ENCODE assay signal across 8 mouse cellular contexts in the genomic region with DNA sequence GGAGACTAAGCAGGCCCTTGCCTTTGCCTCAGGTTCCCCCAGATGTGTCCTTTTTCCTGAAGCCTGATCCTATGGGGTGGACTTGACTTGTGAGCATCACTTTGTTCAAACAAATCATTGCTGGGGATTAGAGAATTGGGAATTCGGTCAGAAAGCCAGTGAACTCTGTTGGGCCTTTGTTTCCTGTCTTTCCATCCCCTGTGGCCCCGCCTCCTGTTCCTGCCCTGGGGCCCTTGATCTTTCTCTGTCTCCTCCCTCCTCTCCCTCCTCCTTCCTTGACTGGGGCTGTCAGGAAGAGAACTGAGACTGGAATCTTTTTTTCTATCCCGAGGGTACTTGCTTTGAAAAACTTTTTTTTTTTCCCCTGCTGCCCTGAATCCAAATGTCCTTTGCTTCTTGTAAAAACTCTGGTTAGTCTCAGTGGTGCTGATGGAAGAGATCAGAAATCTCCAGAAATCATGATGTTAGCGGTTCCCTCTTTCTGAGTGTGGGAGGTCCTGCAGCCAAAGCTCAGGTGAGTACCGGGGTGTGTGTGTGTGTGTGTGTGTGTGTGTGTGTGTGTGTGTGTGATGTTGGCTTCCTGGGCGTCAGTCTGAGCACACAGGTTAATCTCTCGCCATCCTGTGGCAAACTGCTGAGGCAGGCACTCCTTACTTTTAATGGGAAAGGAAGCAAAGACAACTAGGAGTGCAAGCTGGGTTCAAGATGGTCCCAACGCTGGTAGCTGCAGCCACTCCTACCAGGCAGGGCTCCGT.
A peak's percentile ranks its signal among the peaks of the same experiment; 100 is the strongest.
DNase-seq lines count a peak whose midpoint lies in the region; ATAC-seq lines count a peak whose summit lies in the region.

No protein-coding gene starts in this region.

- peaks cover 63% of the 10 kb centered on the region for H3K4me1 ChIP-seq in hindbrain, embryonic 10.5 days (replicated peaks)
- peaks cover 19% of the 10 kb centered on the region for H3K4me1 ChIP-seq in limb, embryonic 13.5 days

- peak; percentile 29 for DNase-seq in 3134 (ENCODE audit: extremely low read depth, insufficient read length, low spot score)
- DNase-seq in adrenal gland, adult 8-10 months = peak; percentile 28
- peak; percentile 72 for DNase-seq in hindbrain, embryonic 10.5 days (ENCODE audit: low spot score)
- no peak for DNase-seq in frontal cortex, adult 2 months (ENCODE audit: extremely low spot score in 1 of 2, low spot score in 1 of 2)
- no peak for DNase-seq in T-cell, adult 2 months (ENCODE audit: low spot score)
- no peak for DNase-seq in testis, postnatal 10 days (ENCODE audit: low spot score)
- no peak for DNase-seq in right cerebral cortex, postnatal 36 days (ENCODE audit: low spot score in 2 of 2)

- peak overlapping the region; percentile 87 for H3K27ac ChIP-seq in hindbrain, embryonic 10.5 days
- H3K27ac ChIP-seq in limb, embryonic 13.5 days = no peak overlapping the region; the same call in 1 of the 2 replicates

- WGBS in hindbrain, embryonic 10.5 days = 13% methylated on average over 9 of the region's 9 CpGs
- WGBS in limb, embryonic 13.5 days = 17% methylated on average over 9 of the region's 9 CpGs

- H3K9me3 ChIP-seq in hindbrain, embryonic 10.5 days = no peaks in the 10 kb centered on the region
- no peaks in the 10 kb centered on the region for H3K9me3 ChIP-seq in limb, embryonic 13.5 days

- H3K9ac ChIP-seq in limb, embryonic 13.5 days = no peak overlapping the region

- H3K4me2 ChIP-seq in limb, embryonic 13.5 days (replicated peaks) = peak overlapping the region; percentile 27

- H3K4me3 ChIP-seq in hindbrain, embryonic 10.5 days = peak overlapping the region; percentile 36
- no peak overlapping the region for H3K4me3 ChIP-seq in limb, embryonic 13.5 days

- no peaks in the 10 kb centered on the region for H3K36me3 ChIP-seq in hindbrain, embryonic 10.5 days
- no peaks in the 10 kb centered on the region for H3K36me3 ChIP-seq in limb, embryonic 13.5 days

- 0 out of 2 replicates have a peak, but pooled peaks cover 7% of the 10 kb centered on the region for H3K27me3 ChIP-seq in hindbrain, embryonic 10.5 days (ENCODE audit: insufficient read depth, poor library complexity, severe bottlenecking)
- no peaks in the 10 kb centered on the region for H3K27me3 ChIP-seq in limb, embryonic 13.5 days

- no peak for ATAC-seq in limb, embryonic 13.5 days (ENCODE audit: low FRiP score, low read depth)

Comparison
In these comparisons a context has a peak if more than half of its experiments do, and no peak if none do; other contexts are left out.
1. DNase-seq: peak in 3134 (single experiment), adrenal gland, adult 8-10 months (single experiment) and hindbrain, embryonic 10.5 days (single experiment); none in frontal cortex, adult 2 months (0 of 2), T-cell, adult 2 months (single experiment), testis, postnatal 10 days (single experiment) and right cerebral cortex, postnatal 36 days (0 of 2).